Mouse (Mus musculus): Measurements from ENCODE around the gene Chpf2.

DNA sequence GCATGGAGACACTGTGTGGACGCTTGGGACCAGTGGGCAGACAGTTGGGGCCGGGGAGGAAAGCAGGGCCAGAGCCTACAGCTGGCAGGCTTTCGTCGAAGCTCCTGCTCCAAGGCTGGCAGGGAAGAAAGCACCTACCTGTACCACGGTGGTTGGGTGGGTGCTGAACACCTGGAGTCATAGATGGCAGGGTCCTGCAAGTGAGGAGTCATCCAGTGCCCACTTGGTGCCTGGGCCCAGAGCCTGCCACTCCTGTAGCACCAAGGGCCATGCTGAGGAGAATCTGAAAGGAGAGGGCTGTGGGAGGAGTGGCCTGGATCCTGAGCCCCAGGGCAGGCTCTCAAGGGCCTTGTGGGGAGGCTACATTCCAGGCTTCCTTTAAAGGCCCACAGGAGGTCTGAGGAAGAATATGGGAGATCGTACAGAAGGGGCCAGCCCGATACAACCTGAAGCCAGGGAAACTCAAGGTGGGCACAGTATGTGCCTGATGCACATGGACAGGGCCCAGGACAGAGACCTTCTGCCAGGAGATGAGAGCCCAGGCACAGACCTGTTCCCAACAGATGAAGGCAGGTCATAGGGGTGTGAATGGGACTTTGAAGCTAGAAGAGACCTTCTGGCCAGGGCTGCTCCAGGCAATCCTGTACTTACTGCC is 36.0 kb downstream of the Chpf2 start:
- TF ChIP-seq CTCF (IDR thresholded peaks at IDR 0.05; ENCODE audit: control insufficient read depth, insufficient read depth, low read length) (no peak), POLR2A (IDR thresholded peaks at IDR 0.05; ENCODE audit: borderline replicate concordance, control insufficient read depth, low read depth, low read length) (no peak)

Measured in bone marrow, adult 2 months (tissue).